Mouse (Mus musculus) kidney, embryonic 14.5 days (tissue): Measurements from ENCODE around the gene Fam71f2. TPM values are rescaled to one million over a fixed set of nuclear protein-coding genes. Genes with fewer than 3 reads are reported as not detected.

Source experiments
- ATAC-seq: fragments of 200-750 bp; cut with Nextera tagmentation; 2 replicates; pipeline ENCODE4 v1.8.0; 2017; ENCODE audit warnings: moderate number of reproducible peaks, mild to moderate bottlenecking, moderate TSS enrichment, moderate library complexity; ENCODE audit not compliant: low FRiP score, low TSS enrichment
- H3K27ac ChIP-seq: fragments of 300-500 bp; sonication (generic); 2 replicates; pipeline ENCODE4 v1.5.1; 2014; ENCODE audit warnings: low read depth, mild to moderate bottlenecking, low read length, moderate library complexity, mixed read lengths
- H3K27me3 ChIP-seq: fragments of 300-500 bp; sonication (generic); 2 replicates; pipeline ENCODE4 v1.6.1; 2014; ENCODE audit warnings: mild to moderate bottlenecking, low read length; ENCODE audit not compliant: control insufficient read depth, insufficient read depth
- H3K36me3 ChIP-seq: fragments of 300-500 bp; sonication (generic); 2 replicates; pipeline ENCODE4 v1.6.1; 2014; ENCODE audit warnings: low read length, mixed read lengths; ENCODE audit not compliant: control insufficient read depth, insufficient read depth
- H3K4me1 ChIP-seq: fragments of 300-500 bp; sonication (generic); 2 replicates; pipeline ENCODE4 v1.6.1; 2014; ENCODE audit warnings: low read length, mixed read lengths; ENCODE audit not compliant: control insufficient read depth, insufficient read depth
- H3K4me2 ChIP-seq: fragments of 300-500 bp; sonication (generic); replicated peaks from 2 replicates; pipeline ENCODE4 v1.6.1; 2014; ENCODE audit warnings: low read depth, mild to moderate bottlenecking, low read length
- H3K4me3 ChIP-seq: fragments of 300-500 bp; sonication (generic); 2 replicates; pipeline ENCODE4 v1.5.1; 2014; ENCODE audit warnings: mild to moderate bottlenecking, low read length
- H3K9ac ChIP-seq: fragments of 300-500 bp; sonication (generic); 2 replicates; pipeline ENCODE4 v1.6.1; 2014; ENCODE audit warnings: low read depth, mild to moderate bottlenecking, low read length, moderate library complexity
- H3K9me3 ChIP-seq: fragments of 300-500 bp; sonication (generic); 2 replicates; pipeline ENCODE4 v1.6.1; 2016; ENCODE audit warnings: low read length; ENCODE audit not compliant: control insufficient read depth
- WGBS: fragments of 180-500 bp; shearing (Covaris S2); extraction: QIAGEN DNeasy Blood & Tissue Kit; methylation state at CpG from one replicate; pipeline ENCODE4 v1.1.7; 2014; 5-methylcytosine and 5-hydroxymethylcytosine counted together
- polyA plus RNA-seq: library from polyadenylated mRNA; unstranded; fragments of >200 nt; fragmentation: Nextera tagmentation; extraction: Ambion mirVana; gene quantifications from 2 replicates; pipeline ENCODE4 v1.2.1, GENCODE M21; 2014

Gene Fam71f2
- polyA plus RNA-seq, 1 experiment from 2014 or later, result not detected

DNA sequence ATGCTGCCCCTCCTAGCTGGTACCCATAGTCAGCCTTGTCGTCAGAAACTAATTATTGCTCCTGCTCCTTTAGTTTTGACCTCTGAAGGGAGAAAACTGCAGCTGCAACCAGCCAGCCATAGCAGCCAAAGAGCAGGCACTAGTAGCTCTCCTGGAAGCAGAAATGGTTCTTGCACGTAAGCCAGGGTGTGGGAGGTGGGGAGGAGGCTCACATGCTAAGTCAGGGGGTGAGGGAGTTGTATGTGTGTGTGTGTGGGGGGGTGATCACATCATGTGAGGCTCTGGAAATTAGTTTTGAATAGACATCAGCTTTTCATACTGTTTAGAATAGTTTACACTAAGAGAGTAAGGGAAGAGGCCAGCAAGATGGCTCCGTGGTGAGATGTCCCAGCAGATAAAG is 38.5 kb downstream of the Fam71f2 start:
- H3K27ac ChIP-seq, result no peak overlapping the region; the same call in 1 of the 2 replicates
- no peaks in the 10 kb centered on the region for H3K36me3 ChIP-seq
- H3K4me1 ChIP-seq, result peaks cover 7% of the 10 kb centered on the region; the same call in 1 of the 2 replicates
- no peak overlapping the region for H3K4me2 ChIP-seq
- H3K9me3 ChIP-seq, result no peaks in the 10 kb centered on the region
- ATAC-seq, result no peak
- H3K27me3 ChIP-seq, result no peaks in the 10 kb centered on the region
- no peak overlapping the region for H3K9ac ChIP-seq
- H3K4me3 ChIP-seq, result no peak overlapping the region
- 35% methylated on average over 3 of the region's 3 CpGs for WGBS

DNA sequence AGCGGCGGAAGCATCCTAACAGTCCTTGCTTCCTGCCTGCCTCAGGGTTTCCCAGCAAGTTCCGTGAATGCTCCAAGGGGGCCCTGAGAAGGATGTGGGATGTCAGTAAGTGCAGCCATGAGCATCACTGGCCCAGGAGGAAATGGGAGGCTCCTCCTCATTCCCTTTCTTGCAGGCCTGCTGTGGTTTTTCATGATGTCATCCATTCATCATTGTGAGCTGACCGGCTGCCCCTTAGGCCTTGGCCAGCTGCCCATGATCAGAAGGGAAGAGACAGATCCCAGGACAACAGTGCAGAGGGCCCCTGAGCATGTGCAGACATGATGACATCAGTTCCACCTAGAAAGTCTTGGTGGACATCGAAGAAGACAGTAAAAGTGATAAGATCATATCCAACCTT is 39.5 kb downstream of the Fam71f2 start, which contains the start of gene Fam71f1:
Gene Fam71f1 (plus strand): TSS at position 262 of the 400 bp plus-strand sequence.
- no peaks in the 10 kb centered on the region for H3K27me3 ChIP-seq
- H3K4me2 ChIP-seq, result no peak within 1 kb of the TSS
- no peak within 1 kb of the TSS for H3K4me3 ChIP-seq
- no peak within 1 kb of the TSS for H3K9ac ChIP-seq
- H3K9me3 ChIP-seq, result no peaks in the 10 kb centered on the region
- H3K27ac ChIP-seq, result peak within 1 kb of the TSS; percentile 43
- peak; percentile 86 for ATAC-seq
- no peaks in the 10 kb centered on the region for H3K36me3 ChIP-seq
- H3K4me1 ChIP-seq, result peaks cover 7% of the 10 kb centered on the region; the same call in 1 of the 2 replicates
- WGBS, result 31% methylated on average over 5 of the region's 5 CpGs

DNA sequence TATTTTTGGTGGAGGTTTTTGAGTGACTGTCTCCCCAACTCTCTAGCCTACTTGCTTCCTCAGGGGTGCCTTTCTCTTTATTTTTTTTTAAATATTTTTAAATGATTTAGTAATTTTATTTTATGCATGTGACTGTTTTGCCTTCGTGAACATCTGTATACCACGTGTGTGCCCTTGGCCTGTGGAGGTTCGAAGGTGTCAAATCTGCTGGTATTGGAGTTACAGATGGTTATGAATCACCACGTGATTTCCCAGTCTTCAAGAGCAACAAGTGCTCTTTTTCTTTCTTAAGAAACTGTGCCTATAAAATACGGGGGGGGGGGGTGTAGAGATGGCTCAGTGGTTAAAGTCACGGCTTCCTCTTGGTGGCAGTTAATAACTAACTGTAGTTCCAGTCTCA is 42.2 kb downstream of the Fam71f2 start:
- Histone ChIP-seq H3K9ac (no peak overlapping the region), H3K27ac (no peak overlapping the region), H3K36me3 (no peaks in the 10 kb centered on the region), H3K4me3 (no peak overlapping the region), H3K4me2 (no peak overlapping the region), H3K4me1 (peaks cover 7% of the 10 kb centered on the region; the same call in 1 of the 2 replicates), H3K27me3 (no peaks in the 10 kb centered on the region), H3K9me3 (no peaks in the 10 kb centered on the region)
- ATAC-seq, result no peak
- WGBS, result 78% methylated on average over 6 of the region's 6 CpGs

DNA sequence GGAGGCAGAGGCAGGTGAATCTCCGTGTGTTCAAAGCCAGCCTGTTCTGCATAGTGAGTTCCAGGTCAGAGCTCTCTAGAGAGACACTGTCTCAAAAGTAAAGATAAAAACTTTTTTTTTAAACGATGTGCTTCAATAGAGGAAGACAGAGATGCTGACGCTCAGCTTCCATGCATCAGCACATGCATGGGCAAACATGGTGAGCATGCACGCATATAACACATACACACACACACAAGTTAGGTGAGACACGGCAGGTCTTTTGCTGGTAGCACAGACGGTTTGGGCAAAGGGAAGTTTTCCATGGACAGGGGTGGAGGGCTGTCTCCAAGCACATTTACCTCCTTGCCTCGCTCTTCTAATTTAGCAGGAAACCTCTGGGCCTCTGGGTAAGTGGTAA is 42.8 kb downstream of the Fam71f2 start:
- H3K9me3 ChIP-seq, result no peaks in the 10 kb centered on the region
- H3K9ac ChIP-seq, result no peak overlapping the region
- no peak for ATAC-seq
- H3K27ac ChIP-seq, result no peak overlapping the region
- H3K4me3 ChIP-seq, result no peak overlapping the region
- H3K4me2 ChIP-seq, result no peak overlapping the region
- H3K4me1 ChIP-seq, result peaks cover 7% of the 10 kb centered on the region; the same call in 1 of the 2 replicates
- H3K36me3 ChIP-seq, result no peaks in the 10 kb centered on the region
- WGBS, result 94% methylated on average over 7 of the region's 7 CpGs
- no peaks in the 10 kb centered on the region for H3K27me3 ChIP-seq

GRCm38 (mm10) chr6:29322735-29323134 is 43.3 kb downstream of the Fam71f2 start:
- Histone ChIP-seq H3K4me1 (peaks cover 7% of the 10 kb centered on the region; the same call in 1 of the 2 replicates), H3K9ac (no peak overlapping the region), H3K27ac (no peak overlapping the region), H3K4me3 (no peak overlapping the region), H3K9me3 (no peaks in the 10 kb centered on the region), H3K36me3 (no peaks in the 10 kb centered on the region), H3K4me2 (no peak overlapping the region), H3K27me3 (no peaks in the 10 kb centered on the region)
- 88% methylated on average over 4 of the region's 4 CpGs for WGBS
- ATAC-seq, result no peak

DNA sequence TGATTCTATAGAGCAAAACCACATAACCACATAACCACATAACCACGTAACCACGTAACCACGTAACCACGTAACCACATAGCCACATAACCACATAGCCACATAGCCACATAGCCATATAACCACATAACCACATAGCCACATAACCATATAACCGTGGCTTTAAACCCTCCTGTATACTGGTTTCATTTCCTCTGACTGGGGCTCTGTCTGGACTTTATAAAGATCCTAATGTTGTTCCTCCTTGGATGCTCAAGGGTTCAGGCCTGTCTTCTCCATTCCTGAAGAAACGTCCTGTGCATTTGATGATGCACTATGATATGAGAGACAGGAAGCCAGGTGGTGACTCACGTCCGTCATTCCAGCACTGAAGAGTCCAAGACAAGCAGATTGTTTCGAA is 47.6 kb downstream of the Fam71f2 start:
- no peak for ATAC-seq
- H3K4me2 ChIP-seq, result no peak overlapping the region
- no peak overlapping the region for H3K9ac ChIP-seq
- H3K27ac ChIP-seq, result no peak overlapping the region
- no peaks in the 10 kb centered on the region for H3K9me3 ChIP-seq
- no peaks in the 10 kb centered on the region for H3K4me1 ChIP-seq
- no peak overlapping the region for H3K4me3 ChIP-seq
- no peaks in the 10 kb centered on the region for H3K27me3 ChIP-seq
- WGBS, result 87% methylated on average over 9 of the region's 9 CpGs
- H3K36me3 ChIP-seq, result no peaks in the 10 kb centered on the region

DNA sequence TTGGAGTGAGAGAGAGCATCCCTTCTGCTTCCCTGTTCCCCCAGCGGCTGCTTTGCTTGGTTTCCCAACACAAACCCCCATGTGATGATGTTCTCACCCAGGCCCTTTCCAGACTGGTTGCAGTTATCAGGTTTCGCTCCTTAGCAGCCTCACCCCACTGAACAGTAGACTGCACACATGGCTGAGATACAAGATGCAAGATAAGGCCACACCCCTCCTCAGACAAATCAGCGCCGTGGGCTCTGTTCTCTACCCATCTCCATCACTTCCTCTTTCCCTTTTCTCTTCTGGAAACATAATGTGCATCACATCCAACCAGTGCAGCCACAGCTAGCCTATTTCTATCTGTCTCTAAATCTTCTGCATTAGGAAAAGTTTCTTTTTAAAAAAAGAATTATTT is 50.1 kb downstream of the Fam71f2 start:
- ATAC-seq, result no peak
- Histone ChIP-seq H3K9ac (no peak overlapping the region), H3K9me3 (no peaks in the 10 kb centered on the region), H3K27me3 (no peaks in the 10 kb centered on the region), H3K4me1 (no peaks in the 10 kb centered on the region), H3K36me3 (no peaks in the 10 kb centered on the region), H3K4me2 (no peak overlapping the region), H3K27ac (no peak overlapping the region), H3K4me3 (no peak overlapping the region)
- WGBS, result 47% methylated on average over 4 of the region's 4 CpGs

Other genes starting within 250 kb of the Fam71f2 start
- gene Lep, start 219.4 kb upstream of the Fam71f2 start, polyA plus RNA-seq, result not detected in 2 replicates
- gene Rbm28, start 114.6 kb upstream of the Fam71f2 start, polyA plus RNA-seq, result 65.1 and 65.8 TPM in 2 replicates
- gene Prrt4, start 100.0 kb upstream of the Fam71f2 start, polyA plus RNA-seq, result 0.96 and 1.4 TPM in 2 replicates
- gene Impdh1, start 63.2 kb upstream of the Fam71f2 start, polyA plus RNA-seq, result 26.3 and 41.7 TPM in 2 replicates
- 32.1 and 43.2 TPM in 2 replicates for gene Hilpda, start 7.1 kb upstream of the Fam71f2 start, polyA plus RNA-seq
- 0.19 TPM in 1 of 2 replicates, not detected in the other for gene Fam71f1, start 39.5 kb downstream of the Fam71f2 start, polyA plus RNA-seq
- gene Calu, start 68.5 kb downstream of the Fam71f2 start, polyA plus RNA-seq, result 195 and 382 TPM in 2 replicates
- 0.87 and 0.90 TPM in 2 replicates for gene Opn1sw, start 108.9 kb downstream of the Fam71f2 start, polyA plus RNA-seq
- gene Ccdc136, start 116.7 kb downstream of the Fam71f2 start, polyA plus RNA-seq, result 22.8 and 30.3 TPM in 2 replicates
- 5.5 and 8.3 TPM in 2 replicates for gene Flnc, start 153.7 kb downstream of the Fam71f2 start, polyA plus RNA-seq
- gene Atp6v1f, start 188.1 kb downstream of the Fam71f2 start, polyA plus RNA-seq, result 248 and 309 TPM in 2 replicates
- gene Atp6v1fnb, start 191.8 kb downstream of the Fam71f2 start, polyA plus RNA-seq, result 0.49 TPM in 1 of 2 replicates, not detected in the other
- gene Kcp, start 228.4 kb downstream of the Fam71f2 start, polyA plus RNA-seq, result 30.0 and 32.8 TPM in 2 replicates
- gene Irf5, start 247.0 kb downstream of the Fam71f2 start, polyA plus RNA-seq, result 4.5 and 5.0 TPM in 2 replicates